Mouse (Mus musculus): ENCODE measurements around the gene Prox1.

Gene Prox1

GRCm38 (mm10) chr1:190173596-190173995 lies 3.1 kb upstream of the Prox1 start:
- DNase-seq (ENCODE audit: low spot score in 2 of 2), result no peak

GRCm38 (mm10) chr1:190172979-190173461 lies 2.5 kb upstream of the Prox1 start:
- peak in 1 of 2 experiments; percentile 19 for DNase-seq (ENCODE audit: low spot score in 2 of 2)

- DNase-seq (ENCODE audit: low spot score in 2 of 2), result no peak
Measured at GRCm38 (mm10) chr1:190172311-190172978, 1.9 kb upstream of the Prox1 start.

GRCm38 (mm10) chr1:190171750-190172149 lies 1.2 kb upstream of the Prox1 start:
- no peak for DNase-seq (ENCODE audit: low spot score in 2 of 2)

DNA sequence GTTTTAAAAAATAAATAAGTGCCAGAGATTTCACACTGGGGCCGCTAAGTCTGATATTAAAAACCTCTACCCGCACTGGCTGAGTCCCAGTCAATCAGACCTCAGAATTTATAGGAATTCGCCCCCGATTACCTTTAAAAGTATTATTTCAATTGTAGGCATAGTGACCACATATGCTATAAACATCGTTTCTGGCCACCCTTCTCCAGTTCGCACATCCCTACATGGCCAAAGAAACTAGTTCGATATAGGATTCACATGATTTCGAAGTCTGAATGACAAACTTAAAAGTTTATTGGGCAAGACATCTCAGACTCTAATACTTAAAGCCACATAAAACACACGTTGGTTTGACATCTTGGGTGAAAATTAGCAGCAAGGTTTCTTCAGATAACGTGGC lies 827 bp upstream of the Prox1 start:
- no peak for DNase-seq (ENCODE audit: low spot score in 2 of 2)

DNA sequence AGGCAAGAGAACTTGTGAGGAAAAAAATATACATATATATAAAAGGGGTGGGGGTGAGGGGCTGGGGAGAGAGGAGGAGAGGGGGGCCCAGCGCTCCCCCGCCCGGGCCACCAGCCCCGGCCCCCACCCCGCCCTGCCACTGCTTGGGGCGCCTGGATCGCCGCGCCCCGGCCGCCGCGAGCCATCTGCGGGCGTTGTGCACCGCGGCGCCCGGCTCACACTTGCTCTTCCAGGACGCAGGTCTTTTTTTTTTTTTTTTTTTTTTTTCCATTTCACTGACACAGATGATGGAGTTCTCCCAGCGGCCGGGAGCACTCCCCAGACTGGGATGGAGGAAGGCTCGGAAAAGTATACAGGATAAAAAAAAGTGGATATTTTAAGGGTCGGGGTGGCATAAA lies 304 bp upstream of the Prox1 start:
- no peak for DNase-seq (ENCODE audit: low spot score in 2 of 2)

- peak in 1 of 2 experiments; percentile 9 for DNase-seq (ENCODE audit: low spot score in 2 of 2)
Measured at GRCm38 (mm10) chr1:190168761-190169671, 1.5 kb downstream of the Prox1 start.

- no peak for DNase-seq (ENCODE audit: low spot score in 2 of 2)
Measured at GRCm38 (mm10) chr1:190168115-190168514, 2.4 kb downstream of the Prox1 start.

DNA sequence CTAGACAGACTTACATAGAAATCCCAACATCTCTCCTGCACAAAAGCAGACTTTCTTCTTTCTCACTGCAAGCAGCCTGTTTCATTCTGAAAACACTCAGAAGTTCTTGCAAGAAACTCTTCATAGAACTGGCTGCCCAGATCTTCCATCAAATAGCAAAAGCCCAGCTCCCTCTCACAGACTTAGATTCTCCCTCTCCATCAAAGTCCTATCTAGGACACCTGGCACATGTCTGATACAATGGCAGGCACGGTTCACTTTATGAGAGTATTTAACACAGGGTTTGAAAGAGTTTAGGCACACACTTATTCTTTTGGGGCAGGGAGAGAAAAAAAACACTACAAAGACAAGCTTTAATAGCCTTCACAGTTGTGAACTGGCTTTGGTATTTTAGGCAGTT lies 2.9 kb downstream of the Prox1 start:
- DNase-seq (ENCODE audit: low spot score in 2 of 2), result no peak

GRCm38 (mm10) chr1:190165511-190165910 lies 5.0 kb downstream of the Prox1 start:
- DNase-seq (ENCODE audit: low spot score in 2 of 2), result no peak

- DNase-seq (ENCODE audit: low spot score in 2 of 2), result no peak
Measured at GRCm38 (mm10) chr1:190163471-190163870, 7.0 kb downstream of the Prox1 start.

GRCm38 (mm10) chr1:190161708-190162465 lies 8.6 kb downstream of the Prox1 start:
- no peak for DNase-seq (ENCODE audit: low spot score in 2 of 2)

DNA sequence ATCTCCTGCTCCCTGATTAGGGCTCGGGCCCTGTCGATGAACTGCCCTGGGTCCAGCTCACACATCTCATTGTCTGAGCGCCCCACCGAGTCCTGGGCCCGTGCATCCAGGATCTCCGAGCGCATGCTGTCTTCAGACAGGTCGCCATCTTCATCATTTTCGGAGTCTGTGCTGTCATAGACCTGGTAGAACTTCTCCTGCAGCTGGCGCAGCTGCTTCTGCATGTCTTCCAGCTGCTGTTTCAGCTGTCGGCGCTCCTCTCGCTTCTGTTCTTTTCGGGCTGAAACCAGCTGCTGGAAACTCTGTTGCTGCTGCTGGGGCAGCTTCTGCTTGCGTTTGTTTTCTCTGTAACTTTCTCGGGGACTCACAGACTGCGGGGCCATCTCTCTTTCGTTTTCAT lies 9.2 kb downstream of the Prox1 start:
- DNase-seq (ENCODE audit: low spot score in 2 of 2), result no peak

DNA sequence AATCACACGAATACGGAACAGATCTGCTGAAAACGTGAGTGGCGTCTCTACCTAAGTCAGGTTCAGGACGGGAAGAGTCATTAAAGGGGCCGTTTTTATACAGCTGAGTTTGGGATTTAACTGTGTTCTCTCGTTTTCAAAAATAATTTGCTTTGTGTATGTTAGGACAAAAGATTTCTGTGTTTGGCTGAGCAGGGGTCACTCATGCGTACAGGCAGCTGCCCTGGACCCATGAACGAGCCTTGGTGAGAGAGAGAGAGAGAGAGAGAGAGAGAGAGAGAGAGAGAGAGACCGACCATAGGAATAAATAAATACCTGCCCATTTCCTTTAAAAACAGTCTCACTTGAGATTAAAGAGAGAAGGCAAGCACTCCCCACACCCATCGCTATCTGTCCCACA lies 11.1 kb downstream of the Prox1 start:
- DNase-seq (ENCODE audit: low spot score in 2 of 2), result no peak

DNA sequence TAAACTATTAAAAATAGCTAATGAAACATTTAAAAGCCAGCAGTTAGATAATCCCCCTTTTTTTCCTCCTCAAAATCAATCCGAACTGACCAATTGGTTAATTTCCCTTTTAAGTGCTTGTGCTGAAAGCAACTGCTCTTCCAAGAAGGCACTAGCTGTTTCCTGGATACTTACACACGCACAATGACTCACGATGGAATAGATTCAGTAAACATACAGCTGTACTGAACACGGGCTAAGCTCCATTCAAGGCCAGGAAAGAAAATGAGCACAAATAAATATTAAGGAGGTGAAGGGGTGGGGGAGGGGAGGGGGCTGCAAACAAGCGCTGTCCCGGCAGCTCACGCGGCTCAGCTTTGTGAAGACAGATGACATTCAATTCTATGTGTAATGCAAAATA lies 14.8 kb downstream of the Prox1 start:
- no peak for DNase-seq (ENCODE audit: low spot score in 2 of 2)

- no peak for DNase-seq (ENCODE audit: low spot score in 2 of 2)
Measured at GRCm38 (mm10) chr1:190155021-190155420, 15.5 kb downstream of the Prox1 start.

DNA sequence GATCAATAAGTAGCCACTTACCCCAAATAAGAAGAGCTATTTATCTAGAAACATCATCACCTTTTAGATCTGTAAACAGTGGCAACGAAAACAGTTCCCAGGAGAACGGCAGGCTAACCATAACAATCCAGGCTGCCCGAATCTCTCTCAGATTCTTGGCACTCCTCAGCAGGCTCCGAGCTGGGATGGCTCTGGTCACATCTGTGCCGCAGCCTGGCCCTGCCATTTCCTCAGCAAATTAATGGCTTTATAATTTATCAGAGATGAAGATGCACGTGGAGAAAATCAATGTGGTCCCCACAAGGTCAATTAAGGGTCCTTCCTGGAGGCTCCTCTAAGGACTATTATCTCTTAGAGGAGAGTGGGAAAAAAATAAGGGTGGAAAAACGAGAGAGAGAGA lies 16.2 kb downstream of the Prox1 start:
- DNase-seq (ENCODE audit: low spot score in 2 of 2), result no peak

DNA sequence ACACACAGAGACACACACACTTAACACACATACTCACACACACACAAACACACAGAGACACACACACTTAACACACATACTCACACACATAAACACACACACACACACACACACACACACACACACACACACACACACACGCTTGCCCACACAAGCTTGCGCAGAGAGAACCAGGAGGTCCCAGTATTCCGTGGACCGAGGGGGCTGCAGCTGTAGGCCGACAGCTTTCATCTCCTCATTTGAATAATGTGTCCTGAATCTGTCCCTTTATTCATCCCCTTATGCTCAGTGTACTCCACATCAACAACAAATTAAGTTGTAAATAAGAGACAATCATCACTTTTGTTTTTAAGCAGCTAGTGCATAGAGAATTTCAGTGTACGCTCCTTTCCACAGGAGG lies 17.9 kb downstream of the Prox1 start:
- DNase-seq (ENCODE audit: low spot score in 2 of 2), result no peak

DNA sequence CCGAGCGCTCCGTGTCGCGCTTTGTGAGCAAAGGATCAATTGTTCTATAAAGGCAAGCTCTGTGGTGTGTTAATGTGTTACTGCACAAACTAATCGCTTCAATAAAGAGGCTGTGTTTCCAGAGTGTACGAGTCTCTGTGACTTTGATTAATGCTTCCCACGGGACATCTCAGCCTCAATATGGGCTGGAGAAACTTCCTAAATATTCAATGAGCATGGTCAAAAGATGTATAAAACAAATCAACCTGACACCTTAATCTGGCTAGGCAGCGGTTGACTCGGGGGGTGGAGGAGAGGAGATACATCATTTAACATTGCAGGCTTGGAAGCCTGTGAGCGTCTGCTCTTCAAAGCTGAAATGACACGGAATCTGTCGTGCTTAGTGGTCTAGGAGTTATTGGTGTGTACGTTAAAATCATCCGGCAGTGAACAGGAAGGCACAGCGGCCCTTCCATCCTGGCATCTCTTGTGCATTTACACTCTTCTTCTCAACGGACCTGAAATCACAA lies 21.2 kb downstream of the Prox1 start:
- DNase-seq (ENCODE audit: low spot score in 2 of 2), result no peak

GRCm38 (mm10) chr1:190148661-190149232 lies 21.8 kb downstream of the Prox1 start:
- DNase-seq (ENCODE audit: low spot score in 2 of 2), result no peak

- DNase-seq (ENCODE audit: low spot score in 2 of 2), result no peak
Measured at GRCm38 (mm10) chr1:190147816-190148215, 22.7 kb downstream of the Prox1 start.

- DNase-seq (ENCODE audit: low spot score in 2 of 2), result no peak
Measured at GRCm38 (mm10) chr1:190144416-190144815, 26.1 kb downstream of the Prox1 start.
